Mouse (Mus musculus): Measurements from ENCODE around the gene Olfr1348. TPM values are rescaled to one million over a fixed set of nuclear protein-coding genes. Genes with fewer than 3 reads are reported as not detected.

The Olfr1348 gene
- polyA plus RNA-seq, 1 experiment: not detected

DNA sequence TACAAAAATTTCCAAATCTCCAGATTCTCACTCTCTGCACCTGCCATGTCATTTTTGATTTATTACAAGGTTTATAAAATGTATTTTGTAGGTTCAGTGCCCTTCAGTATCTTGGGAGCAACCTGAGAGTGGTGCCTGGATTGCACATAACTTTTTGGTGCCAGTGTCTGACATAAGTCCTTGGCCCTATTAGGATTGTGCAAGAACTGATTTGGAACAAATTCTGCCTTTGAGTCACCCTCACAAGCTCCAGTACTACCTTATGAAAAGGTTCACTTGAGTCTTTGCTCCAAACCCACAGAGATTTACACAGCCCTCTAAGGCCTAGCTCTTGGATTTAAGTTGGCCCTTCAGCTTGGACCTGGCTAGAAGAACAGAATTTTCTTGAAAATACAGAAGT lies 41.6 kb downstream of the Olfr1348 start, which contains the start of gene Olfr1346:
Olfr1346 (plus strand) TSS at position 151 of the 400 bp plus-strand sequence.
- H3K27me3 ChIP-seq (ENCODE audit: control insufficient read depth, insufficient read depth, insufficient read length): no peaks in the 10 kb centered on the region
- no peaks in the 10 kb centered on the region for H3K36me3 ChIP-seq (ENCODE audit: control insufficient read depth, insufficient read depth)
- TF ChIP-seq FOSL1 (IDR thresholded peaks at IDR 0.05; ENCODE audit: insufficient read depth, low read length, poor library complexity, severe bottlenecking) (no peak), MYOG (IDR thresholded peaks at IDR 0.05; ENCODE audit: control insufficient read depth, extremely low read depth, insufficient read length) (no peak), MAX (IDR thresholded peaks at IDR 0.05) (no peak), USF1 (IDR thresholded peaks at IDR 0.05; ENCODE audit: low read depth) (no peak), CEBPB (IDR thresholded peaks at IDR 0.05; ENCODE audit: low read depth) (no peak), CTCF (IDR thresholded peaks at IDR 0.05; ENCODE audit: control insufficient read depth, insufficient read depth, insufficient read length) (no peak), MYOD1 (IDR thresholded peaks at IDR 0.05; ENCODE audit: control insufficient read depth, insufficient read length, low read depth) (no peak)
- no peak within 1 kb of the TSS for H3ac ChIP-seq (ENCODE audit: control insufficient read depth, insufficient read length, low read depth)
- H3K79me2 ChIP-seq (ENCODE audit: control insufficient read depth, insufficient read depth): no peaks in the 10 kb centered on the region
- H3K79me3 ChIP-seq (ENCODE audit: low read depth): no peaks in the 10 kb centered on the region
- no peak within 1 kb of the TSS for H3K4me3 ChIP-seq (ENCODE audit: insufficient read depth, poor library complexity, severe bottlenecking)

DNA sequence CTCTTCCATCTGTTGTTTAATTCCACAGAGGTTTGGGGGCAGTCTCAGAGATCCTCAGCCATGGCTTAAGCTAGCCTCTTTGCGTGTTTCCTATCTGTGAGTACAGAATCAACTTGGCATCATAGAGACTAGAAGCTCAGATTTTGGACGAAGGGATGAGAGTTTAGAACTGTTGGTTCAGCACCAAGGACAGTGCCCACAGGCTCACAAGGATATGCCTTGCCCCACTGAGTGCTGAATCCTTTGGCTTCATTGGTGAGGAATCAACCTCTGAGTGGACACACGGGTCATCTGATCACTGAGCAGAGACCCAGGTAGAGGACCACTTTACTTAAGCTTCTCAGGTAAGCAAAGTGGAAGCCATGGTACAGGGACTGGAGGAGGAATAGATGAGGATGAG lies 52.1 kb downstream of the Olfr1348 start:
- Histone ChIP-seq H3K27me3 (ENCODE audit: control insufficient read depth, insufficient read depth, insufficient read length) (no peaks in the 10 kb centered on the region), H3K79me3 (ENCODE audit: low read depth) (no peaks in the 10 kb centered on the region), H3K4me3 (ENCODE audit: insufficient read depth, poor library complexity, severe bottlenecking) (no peak overlapping the region), H3ac (ENCODE audit: control insufficient read depth, insufficient read length, low read depth) (no peak overlapping the region), H3K79me2 (ENCODE audit: control insufficient read depth, insufficient read depth) (no peaks in the 10 kb centered on the region), H3K36me3 (ENCODE audit: control insufficient read depth, insufficient read depth) (no peaks in the 10 kb centered on the region)
- no peak for TF ChIP-seq MAX (IDR thresholded peaks at IDR 0.05)
- no peak for TF ChIP-seq MYOD1 (IDR thresholded peaks at IDR 0.05; ENCODE audit: control insufficient read depth, insufficient read length, low read depth)
- no peak for TF ChIP-seq CTCF (IDR thresholded peaks at IDR 0.05; ENCODE audit: control insufficient read depth, insufficient read depth, insufficient read length)
- no peak for TF ChIP-seq USF1 (IDR thresholded peaks at IDR 0.05; ENCODE audit: low read depth)
- TF ChIP-seq FOSL1 (IDR thresholded peaks at IDR 0.05; ENCODE audit: insufficient read depth, low read length, poor library complexity, severe bottlenecking): no peak
- TF ChIP-seq CEBPB (IDR thresholded peaks at IDR 0.05; ENCODE audit: low read depth): no peak
- no peak for TF ChIP-seq MYOG (IDR thresholded peaks at IDR 0.05; ENCODE audit: control insufficient read depth, extremely low read depth, insufficient read length)

DNA sequence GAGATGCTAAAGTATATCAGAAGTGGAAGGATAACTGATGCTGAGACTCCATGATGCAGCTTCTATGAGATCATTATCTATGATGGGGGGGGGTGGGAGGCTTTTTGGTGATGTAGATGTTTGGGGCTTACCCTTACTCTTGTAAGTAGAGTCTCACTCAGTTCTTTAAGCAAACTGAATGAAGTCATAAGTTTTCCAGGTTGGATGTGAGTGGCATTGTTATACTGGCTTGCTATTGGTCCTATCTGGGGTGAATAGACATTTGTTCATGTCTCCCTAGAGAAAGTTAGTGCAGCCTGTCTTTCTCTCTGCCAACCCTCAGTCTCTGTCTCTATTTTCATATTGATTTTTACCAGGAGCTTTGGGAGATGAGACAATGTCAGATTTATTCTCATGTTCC lies 52.7 kb downstream of the Olfr1348 start, which contains the start of gene Olfr1336:
Olfr1336 (plus strand) TSS at position 301 of the 400 bp plus-strand sequence.
- TF ChIP-seq MYOD1 (IDR thresholded peaks at IDR 0.05; ENCODE audit: control insufficient read depth, insufficient read length, low read depth) (no peak), MAX (IDR thresholded peaks at IDR 0.05) (no peak), FOSL1 (IDR thresholded peaks at IDR 0.05; ENCODE audit: insufficient read depth, low read length, poor library complexity, severe bottlenecking) (no peak), CEBPB (IDR thresholded peaks at IDR 0.05; ENCODE audit: low read depth) (no peak), MYOG (IDR thresholded peaks at IDR 0.05; ENCODE audit: control insufficient read depth, extremely low read depth, insufficient read length) (no peak), CTCF (IDR thresholded peaks at IDR 0.05; ENCODE audit: control insufficient read depth, insufficient read depth, insufficient read length) (no peak), USF1 (IDR thresholded peaks at IDR 0.05; ENCODE audit: low read depth) (no peak)
- Histone ChIP-seq H3K27me3 (ENCODE audit: control insufficient read depth, insufficient read depth, insufficient read length) (no peaks in the 10 kb centered on the region), H3K4me3 (ENCODE audit: insufficient read depth, poor library complexity, severe bottlenecking) (no peak within 1 kb of the TSS), H3K79me2 (ENCODE audit: control insufficient read depth, insufficient read depth) (no peaks in the 10 kb centered on the region), H3K79me3 (ENCODE audit: low read depth) (no peaks in the 10 kb centered on the region), H3ac (ENCODE audit: control insufficient read depth, insufficient read length, low read depth) (no peak within 1 kb of the TSS), H3K36me3 (ENCODE audit: control insufficient read depth, insufficient read depth) (no peaks in the 10 kb centered on the region)

Other genes with a start within 250 kb of the Olfr1348 start
- 1.4 TPM for gene Zfp667, start 222.2 kb downstream of the Olfr1348 start, polyA plus RNA-seq (2012; fragmentation: generic; extraction: Trizol)
- gene Zfp583, start 177.5 kb downstream of the Olfr1348 start, polyA plus RNA-seq (2012; fragmentation: generic; extraction: Trizol): 0.18 TPM
- gene Gm3854, start 165.0 kb downstream of the Olfr1348 start, polyA plus RNA-seq (2012; fragmentation: generic; extraction: Trizol): 0.01 TPM
- gene Zfp78, start 145.5 kb downstream of the Olfr1348 start, polyA plus RNA-seq (2012; fragmentation: generic; extraction: Trizol): 0.34 TPM
- 2.7 TPM for gene Zfp28, start 125.5 kb downstream of the Olfr1348 start, polyA plus RNA-seq (2012; fragmentation: generic; extraction: Trizol)
- gene Smim17, start 110.0 kb downstream of the Olfr1348 start, polyA plus RNA-seq (2012; fragmentation: generic; extraction: Trizol): 0.06 TPM
- not detected for gene Gm20715, start 98.5 kb downstream of the Olfr1348 start, polyA plus RNA-seq (2012; fragmentation: generic; extraction: Trizol)
- gene Olfr1344, start 70.1 kb downstream of the Olfr1348 start, polyA plus RNA-seq (2012; fragmentation: generic; extraction: Trizol): not detected
- gene Olfr1336, start 52.6 kb downstream of the Olfr1348 start, polyA plus RNA-seq (2012; fragmentation: generic; extraction: Trizol): not detected
- 0.01 TPM for gene Olfr1346, start 41.6 kb downstream of the Olfr1348 start, polyA plus RNA-seq (2012; fragmentation: generic; extraction: Trizol)
- gene Olfr5, start 21.8 kb downstream of the Olfr1348 start, polyA plus RNA-seq (2012; fragmentation: generic; extraction: Trizol): not detected
- not detected for gene Olfr1347, start 9.0 kb downstream of the Olfr1348 start, polyA plus RNA-seq (2012; fragmentation: generic; extraction: Trizol)
- gene Olfr1349, start 14.2 kb upstream of the Olfr1348 start, polyA plus RNA-seq (2012; fragmentation: generic; extraction: Trizol): not detected
- not detected for gene Olfr1350, start 56.1 kb upstream of the Olfr1348 start, polyA plus RNA-seq (2012; fragmentation: generic; extraction: Trizol)
- 1.2 TPM for gene Zim1, start 187.7 kb upstream of the Olfr1348 start, polyA plus RNA-seq (2012; fragmentation: generic; extraction: Trizol)
- 53.8 TPM for gene Peg3, start 221.7 kb upstream of the Olfr1348 start, polyA plus RNA-seq (2012; fragmentation: generic; extraction: Trizol)
- gene Usp29, start 221.8 kb upstream of the Olfr1348 start, polyA plus RNA-seq (2012; fragmentation: generic; extraction: Trizol): 3.4 TPM